Mouse (Mus musculus): ENCODE data around the gene Vmn1r33.
"Not testable (repeated sequence)": the region's sequence is repeated elsewhere in the genome, so short reads cannot be mapped to it uniquely, and the experiment has no call there.

Vmn1r33 gene

GRCm38 (mm10) chr6:66618182-66618581, at the start of gene Vmn1r33:
Vmn1r33 (minus strand) TSS chr6:66618282.
- not testable (repeated sequence) for DNase-seq (ENCODE audit: low read depth, low spot score)

GRCm38 (mm10) chr6:66643779-66644178, 25.7 kb upstream of the Vmn1r33 start, which contains the start of gene Vmn1r34:
Vmn1r34 (minus strand) TSS chr6:66643879.
- no peak for DNase-seq (ENCODE audit: low read depth, low spot score)

GRCm38 (mm10) chr6:66595804-66596203, 22.3 kb downstream of the Vmn1r33 start:
- DNase-seq (ENCODE audit: low read depth, low spot score): no peak

All from ZHBTc4 (cell line).